Mouse (Mus musculus): ENCODE measurements around the gene Galk1.

- TF ChIP-seq CTCF (IDR thresholded peaks at IDR 0.05; ENCODE audit: low read depth): no peak
- no peak for TF ChIP-seq EP300 (IDR thresholded peaks at IDR 0.05; ENCODE audit: low read depth)
Observed at GRCm38 (mm10) chr11:116010948-116011347, 1.6 kb downstream of the Galk1 start.
